Mouse (Mus musculus) MEL (cell line): ENCODE results near the gene Nrxn2.

Experiments used
- CTCF ChIP-seq, 3 experiments: IDR thresholded peaks in 2 of 3; conservative IDR thresholded peaks in 1 of 3; 2 replicates each; pipeline ENCODE4 v1.5.1; 2011 to 2012; ENCODE audit warnings: low read length in 3 of 3, low read depth in 2 of 3, mild to moderate bottlenecking in 2 of 3, improper control_type of control experiment in 1 of 3, inconsistent platforms in 1 of 3, mixed read lengths in 1 of 3, moderate library complexity in 1 of 3; ENCODE audit not compliant: control insufficient read depth in 1 of 3, insufficient read depth in 1 of 3, poor library complexity in 1 of 3, severe bottlenecking in 1 of 3
- E2F4 ChIP-seq: IDR thresholded peaks from 2 replicates; pipeline ENCODE4 v1.6.1; 2011; ENCODE audit warnings: low read depth, low read length, improper control_type of control experiment, borderline replicate concordance
- EP300 ChIP-seq, 2 experiments: IDR thresholded peaks; 2 replicates each; pipeline ENCODE4 v1.6.1; 2011; ENCODE audit warnings: improper control_type of control experiment in 2 of 2, low read length in 2 of 2, low read depth in 1 of 2, mild to moderate bottlenecking in 1 of 2
- ETS1 ChIP-seq: IDR thresholded peaks from 2 replicates; pipeline ENCODE4 v1.6.1; 2012; ENCODE audit warnings: low read depth, mild to moderate bottlenecking, inconsistent platforms, low read length, improper control_type of control experiment, moderate library complexity
- GATA1 ChIP-seq: IDR thresholded peaks from 2 replicates; pipeline ENCODE4 v1.6.1; 2011; ENCODE audit warnings: low read depth, low read length, improper control_type of control experiment
- POLR2A ChIP-seq, 2 experiments: IDR thresholded peaks; 2 replicates each; pipeline ENCODE4 v1.6.1; 2011 to 2012; ENCODE audit warnings: low read length in 2 of 2, mild to moderate bottlenecking in 2 of 2, control low read depth in 1 of 2, improper control_type of control experiment in 1 of 2, low read depth in 1 of 2, moderate library complexity in 1 of 2; ENCODE audit not compliant: control insufficient read depth in 1 of 2, insufficient read depth in 1 of 2, poor library complexity in 1 of 2
- SMC3 ChIP-seq: IDR thresholded peaks from 2 replicates; pipeline ENCODE4 v1.6.1; 2011; ENCODE audit warnings: low read depth, low read length, improper control_type of control experiment
- TCF12 ChIP-seq: IDR thresholded peaks from 2 replicates; pipeline ENCODE4 v1.6.1; 2014; ENCODE audit warnings: low read depth, mild to moderate bottlenecking, inconsistent platforms, low read length, improper control_type of control experiment, moderate library complexity
- ZKSCAN1 ChIP-seq: IDR thresholded peaks from 2 replicates; pipeline ENCODE4 v1.6.1; 2012; ENCODE audit warnings: low read depth, mild to moderate bottlenecking, inconsistent platforms, low read length, improper control_type of control experiment, moderate library complexity

GRCm38 (mm10) chr19:6534118-6534415 lies 115.5 kb downstream of the Nrxn2 start:
- TF ChIP-seq EP300 (IDR thresholded peaks at IDR 0.05; ENCODE audit: low read depth in 1 of 2, low read length in 2 of 2) (no peak), TCF12 (no peak), POLR2A (IDR thresholded peaks at IDR 0.05; ENCODE audit: control insufficient read depth in 1 of 2, insufficient read depth in 1 of 2, low read depth in 1 of 2, low read length in 2 of 2, poor library complexity in 1 of 2) (no peak), ETS1 (no peak), CTCF (IDR thresholded peaks at IDR 0.05 in 2 of 3, conservative IDR thresholded peaks at IDR 0.05 in 1 of 3; ENCODE audit: control insufficient read depth in 1 of 3, insufficient read depth in 1 of 3, low read depth in 2 of 3, low read length in 3 of 3, poor library complexity in 1 of 3, severe bottlenecking in 1 of 3) (no peak), GATA1 (no peak), SMC3 (no peak), E2F4 (no peak), ZKSCAN1 (no peak)
